Mouse (Mus musculus) embryonic fibroblast, embryonic 13.5 days (primary cell): Measurements from ENCODE around the gene Mex3d.

Experiments
- CTCF ChIP-seq: IDR thresholded peaks from 2 replicates; pipeline ENCODE4 v1.5.1; 2011; ENCODE audit warnings: mild to moderate bottlenecking, control low read depth, low read length, moderate library complexity, borderline replicate concordance; ENCODE audit not compliant: insufficient read depth
- POLR2A ChIP-seq: IDR thresholded peaks from 2 replicates; pipeline ENCODE4 v1.6.1; 2011; ENCODE audit warnings: low read depth, mild to moderate bottlenecking, control low read depth, low read length, moderate library complexity

DNA sequence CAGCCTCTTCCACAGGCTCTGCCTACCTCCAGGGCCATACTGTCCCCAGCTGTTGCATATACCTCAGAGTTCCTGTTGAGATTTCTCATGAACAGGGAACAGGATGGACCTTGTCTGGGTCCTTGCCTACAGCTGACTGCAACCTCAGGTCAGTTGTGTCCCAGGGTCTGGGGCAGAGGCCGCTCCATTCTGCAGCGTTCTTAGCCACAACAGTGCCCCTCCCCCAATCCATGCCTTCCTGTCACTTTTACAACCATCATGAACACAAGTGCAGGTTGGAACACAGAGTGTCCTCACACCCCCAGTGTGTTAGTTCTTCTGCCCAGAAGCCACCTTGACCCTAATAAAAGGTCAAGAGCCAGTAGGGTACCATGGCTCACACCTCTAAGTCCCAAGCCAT, 1.3 kb upstream of the Mex3d start:
- TF ChIP-seq POLR2A (no peak), CTCF (no peak)
